Mouse (Mus musculus): Measurements from ENCODE around the gene Kif5a.

The Kif5a gene

GRCm38 (mm10) chr10:127177235-127177634 lies 85.9 kb downstream of the Kif5a start:
- no peak for DNase-seq (ENCODE audit: low spot score in 2 of 2)

GRCm38 (mm10) chr10:127176756-127177155 lies 86.4 kb downstream of the Kif5a start:
- no peak for DNase-seq (ENCODE audit: low spot score in 2 of 2)

DNA sequence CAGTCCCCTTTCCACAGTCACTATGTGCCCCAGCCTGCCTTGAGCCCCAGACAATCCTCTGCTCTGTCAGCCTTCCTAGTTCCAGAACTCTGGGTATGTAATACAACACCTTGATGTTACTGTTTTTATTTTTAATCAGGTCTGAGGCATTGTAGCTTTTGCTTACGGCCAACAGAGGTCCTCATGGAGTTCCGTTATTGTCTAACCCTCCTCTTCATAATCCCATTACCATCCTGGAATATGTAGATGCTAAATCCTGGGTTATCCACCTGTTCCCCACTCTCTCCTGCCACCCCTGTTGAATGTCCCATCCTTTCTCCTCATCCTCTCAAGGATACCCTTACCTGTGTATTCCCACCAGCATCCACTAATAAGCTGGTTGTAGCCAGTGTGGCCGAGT lies 86.9 kb downstream of the Kif5a start:
- DNase-seq (ENCODE audit: low spot score in 2 of 2): no peak

Measured in thymus, postnatal 10 days (tissue).